Mouse (Mus musculus): ENCODE results near the gene Slco4c1.

Slco4c1 gene

DNA sequence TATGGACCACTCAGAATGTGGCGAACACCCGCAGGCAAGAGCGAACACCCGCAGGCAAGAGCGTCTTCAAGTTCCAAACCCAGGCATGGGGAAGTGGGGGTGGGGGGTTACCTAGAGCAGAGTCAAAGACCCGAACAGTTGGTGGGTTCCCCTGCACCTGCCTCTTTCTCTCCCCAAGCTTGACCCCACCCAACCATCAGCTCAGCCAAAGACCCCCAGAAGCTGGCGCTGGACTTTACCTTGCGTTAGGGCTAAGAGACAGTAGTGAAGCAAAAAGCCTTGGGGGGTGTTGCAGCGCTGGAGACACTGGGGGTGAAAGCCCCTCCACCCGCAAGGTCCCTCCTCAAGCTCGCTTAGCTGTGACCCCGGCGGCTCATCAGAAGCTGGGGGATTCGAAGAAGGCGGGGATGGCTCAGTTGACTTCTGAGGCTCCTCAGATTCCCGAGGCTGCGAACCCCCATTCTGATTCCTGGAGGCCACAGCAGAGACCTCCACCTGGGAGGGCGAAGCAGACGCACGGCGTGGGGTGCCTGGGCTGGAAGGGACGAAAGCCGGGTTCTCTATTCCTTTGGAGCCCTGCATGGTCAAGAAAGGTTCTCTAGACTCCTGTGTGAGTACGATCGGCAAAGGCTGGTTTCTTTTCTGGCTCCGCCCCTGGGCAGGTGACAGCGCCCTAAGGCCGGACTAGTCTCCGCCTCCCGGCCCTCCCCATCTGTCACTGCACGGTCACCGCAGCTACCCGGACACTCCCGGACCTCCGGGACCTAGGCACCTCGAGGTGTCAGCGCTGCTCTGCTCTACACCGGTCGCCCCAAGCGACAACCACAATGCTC lies at the start of gene Slco4c1:
Slco4c1 (minus strand) TSS at position 644 of the 833 bp plus-strand sequence.
- peak; percentile 38 for DNase-seq (ENCODE audit: low read depth, low spot score)

GRCm38 (mm10) chr1:96917333-96917732 lies 45.4 kb upstream of the Slco4c1 start:
- no peak for DNase-seq (ENCODE audit: low read depth, low spot score)

- DNase-seq (ENCODE audit: low read depth, low spot score), result no peak
Measured at GRCm38 (mm10) chr1:96883788-96884187, 11.8 kb upstream of the Slco4c1 start.

DNA sequence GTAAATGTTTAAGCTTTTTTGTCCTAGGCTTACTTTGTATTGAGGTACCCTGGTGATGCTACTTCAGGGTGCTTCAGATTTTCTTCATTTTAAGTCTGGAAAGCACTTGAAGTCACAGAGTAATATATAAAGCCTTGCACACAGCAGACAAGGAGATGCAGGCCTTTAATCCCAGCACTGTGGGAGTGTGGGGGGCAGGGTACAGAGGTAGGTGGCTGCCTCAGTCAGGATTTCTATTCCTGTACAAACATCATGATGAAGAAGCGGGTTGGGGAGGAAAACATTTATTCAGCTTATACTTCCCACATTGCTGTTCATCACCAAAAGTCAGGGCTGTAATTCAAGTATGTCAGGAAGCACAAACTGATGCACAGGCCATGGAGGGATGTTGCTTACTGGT lies 6.6 kb upstream of the Slco4c1 start:
- no peak for DNase-seq (ENCODE audit: low read depth, low spot score)

DNA sequence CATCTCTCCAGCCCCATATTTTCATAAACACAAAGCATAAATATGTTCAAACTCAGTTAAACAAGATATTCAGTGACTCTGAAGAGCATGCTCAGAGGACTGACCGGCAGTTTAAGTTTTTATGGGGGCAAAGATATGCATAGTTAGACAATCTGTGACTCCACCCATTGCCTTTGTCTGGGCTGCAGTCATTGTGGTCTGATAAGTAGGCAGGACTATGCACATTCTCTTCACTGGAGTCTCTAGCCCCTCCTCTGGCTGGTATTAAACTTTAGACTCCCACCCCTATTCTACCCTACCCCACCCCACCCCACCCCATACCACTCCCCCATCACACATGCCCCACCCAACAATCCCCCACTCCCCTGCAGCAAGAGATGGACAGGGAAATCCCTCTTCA lies 4.1 kb upstream of the Slco4c1 start:
- DNase-seq (ENCODE audit: low read depth, low spot score), result no peak

DNA sequence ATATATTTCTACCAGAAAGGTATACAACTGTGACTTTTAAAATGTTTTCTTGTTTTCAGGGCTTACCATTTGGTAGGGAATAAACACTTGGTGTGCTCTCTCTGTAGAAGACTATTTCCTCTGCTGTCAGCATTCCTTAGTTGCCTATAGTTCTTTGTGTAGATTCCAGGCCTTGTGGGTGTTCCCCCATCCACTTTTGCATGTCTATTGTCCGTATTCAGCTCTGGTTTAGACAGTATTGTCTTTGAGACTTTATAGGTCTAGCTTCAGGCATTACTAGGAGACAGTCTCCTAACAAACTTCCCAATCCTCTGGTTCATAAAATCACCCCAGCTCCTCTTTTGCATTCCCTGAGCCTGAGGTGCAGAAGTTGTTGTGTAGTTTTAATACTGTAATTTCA lies 2.7 kb upstream of the Slco4c1 start:
- DNase-seq (ENCODE audit: low read depth, low spot score), result no peak

- DNase-seq (ENCODE audit: low read depth, low spot score), result no peak
Measured at GRCm38 (mm10) chr1:96872361-96872693, 356 bp upstream of the Slco4c1 start.

- no peak for DNase-seq (ENCODE audit: low read depth, low spot score)
Measured at GRCm38 (mm10) chr1:96870764-96871307, 1.1 kb downstream of the Slco4c1 start.

DNA sequence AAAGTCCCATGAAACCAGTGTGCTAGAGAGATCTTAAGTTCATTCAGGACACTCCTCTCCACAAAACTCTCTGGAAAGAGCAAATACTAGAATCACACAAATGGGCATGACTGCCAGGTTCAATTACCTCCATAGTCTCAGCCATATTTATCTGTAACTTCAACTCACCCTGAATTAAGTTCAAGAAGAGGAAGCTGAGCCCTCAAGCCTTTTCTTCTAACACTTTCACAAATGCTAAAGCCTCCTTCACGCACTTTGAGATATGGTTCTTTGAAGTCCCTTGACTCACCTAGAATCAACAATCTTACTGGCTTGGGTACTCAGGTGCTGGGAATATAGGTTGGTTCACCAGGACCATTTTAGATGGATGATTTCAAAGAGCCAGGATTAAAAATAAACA lies 3.2 kb downstream of the Slco4c1 start:
- DNase-seq (ENCODE audit: low read depth, low spot score), result no peak

DNA sequence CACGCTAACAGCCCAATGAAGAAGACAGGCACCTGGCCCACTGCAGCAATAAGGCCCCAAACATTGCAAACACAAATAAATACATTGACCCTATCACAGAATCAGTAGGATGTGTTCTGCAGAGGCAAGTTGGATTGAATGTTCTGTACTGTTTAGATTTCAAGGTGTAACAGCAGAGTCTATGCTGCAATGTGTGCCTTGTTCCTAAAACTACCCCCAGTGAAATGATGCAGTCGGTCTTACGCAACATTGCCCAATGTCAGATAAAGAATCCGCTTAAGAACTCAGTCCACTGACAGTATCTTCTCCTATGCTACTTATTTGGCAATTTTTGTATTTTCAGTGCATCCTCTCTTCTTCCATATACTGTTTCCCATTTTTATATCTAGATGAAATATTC lies 6.0 kb downstream of the Slco4c1 start:
- no peak for DNase-seq (ENCODE audit: low read depth, low spot score)

- DNase-seq (ENCODE audit: low read depth, low spot score), result no peak
Measured at GRCm38 (mm10) chr1:96864120-96864519, 7.9 kb downstream of the Slco4c1 start.

DNA sequence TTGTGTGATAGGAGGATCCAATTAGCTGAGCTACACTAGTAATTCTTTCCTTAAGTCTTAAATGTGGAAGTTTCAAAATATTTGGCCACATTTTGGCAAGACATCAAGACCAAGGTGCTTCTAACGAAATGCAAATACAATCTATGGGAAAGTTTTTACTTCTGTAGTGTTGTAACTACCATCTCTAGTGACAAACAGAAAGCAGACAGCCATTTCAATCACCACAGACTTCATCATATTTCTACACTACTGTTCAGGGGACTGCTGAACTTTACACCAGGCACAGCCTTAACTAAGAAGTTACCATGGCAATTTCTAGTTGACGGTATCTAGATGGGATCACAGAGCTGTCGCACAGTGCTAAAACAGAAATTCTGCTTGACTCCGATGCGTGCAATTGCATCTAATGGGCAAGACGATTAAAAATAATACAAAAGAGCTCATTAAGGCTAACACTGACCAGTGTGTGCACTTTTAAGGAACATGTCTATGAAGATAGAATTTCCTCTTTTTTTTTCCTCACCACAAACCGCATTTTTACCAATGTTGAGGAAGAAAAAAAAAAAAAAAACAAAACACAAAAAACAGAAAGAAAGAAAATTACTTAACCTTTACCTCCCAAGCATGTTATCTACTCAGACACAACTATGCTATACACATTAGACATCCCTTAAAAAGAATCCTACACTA lies 11.8 kb downstream of the Slco4c1 start:
- no peak for DNase-seq (ENCODE audit: low read depth, low spot score)

DNA sequence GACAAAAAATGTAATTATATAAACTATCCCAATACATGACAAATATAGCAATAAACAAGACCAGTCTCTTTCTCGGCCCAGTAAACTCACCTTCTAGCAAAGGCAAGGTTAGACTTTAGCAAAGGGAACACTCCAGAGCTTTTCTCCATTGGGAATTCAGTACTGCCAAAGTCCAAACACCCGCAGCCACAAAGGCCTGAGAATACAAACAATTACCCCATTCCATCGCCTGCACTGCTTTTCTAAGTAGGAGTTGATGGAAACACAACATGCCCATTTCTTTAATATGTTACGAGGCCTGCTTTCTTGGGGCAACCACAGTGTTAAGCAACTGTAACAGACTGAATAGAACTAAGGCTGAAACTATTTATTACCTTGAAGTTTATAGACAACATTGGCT lies 18.4 kb downstream of the Slco4c1 start:
- DNase-seq (ENCODE audit: low read depth, low spot score), result no peak

DNA sequence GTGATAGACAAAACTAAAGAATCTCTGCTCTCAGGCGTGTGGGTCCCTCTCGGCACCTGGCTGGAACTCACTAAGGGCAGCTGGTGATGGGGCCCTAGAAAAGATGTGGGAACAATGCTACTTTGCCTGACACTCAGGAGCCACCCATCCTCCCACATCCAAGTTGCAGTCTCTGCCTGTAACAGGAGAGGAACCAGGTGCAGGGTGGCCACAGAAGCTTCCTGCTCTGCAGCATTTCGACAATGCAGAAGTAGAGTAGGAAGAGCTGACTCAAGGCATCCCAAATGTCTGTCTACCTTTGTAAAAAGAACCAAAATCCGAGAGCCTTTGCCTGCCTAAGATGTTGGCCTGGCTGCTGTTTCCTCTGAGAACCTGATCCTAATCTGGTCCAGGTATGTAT lies 22.9 kb downstream of the Slco4c1 start:
- DNase-seq (ENCODE audit: low read depth, low spot score), result no peak

GRCm38 (mm10) chr1:96848606-96849005 lies 23.4 kb downstream of the Slco4c1 start:
- no peak for DNase-seq (ENCODE audit: low read depth, low spot score)

DNA sequence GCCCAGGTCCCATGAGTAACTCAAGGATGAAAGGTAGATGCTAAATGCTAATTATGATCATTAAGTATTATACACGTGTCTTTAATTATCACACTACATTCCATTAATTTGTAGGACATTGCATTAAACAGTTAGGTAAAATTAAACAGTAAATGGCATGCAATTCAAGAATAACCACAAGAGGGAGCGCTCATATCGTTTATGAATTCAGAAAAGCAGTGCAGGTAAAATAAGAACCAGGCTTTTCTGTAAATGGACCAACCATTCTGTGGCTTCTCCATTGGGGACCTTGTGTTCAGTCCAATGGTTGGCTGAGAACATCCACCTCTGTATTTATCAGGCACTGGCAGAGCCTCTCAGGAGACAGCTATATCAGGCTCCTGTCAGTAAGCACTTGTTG lies 25.2 kb downstream of the Slco4c1 start:
- peak; percentile 27 for DNase-seq (ENCODE audit: low read depth, low spot score)

GRCm38 (mm10) chr1:96805287-96805727 lies 66.7 kb downstream of the Slco4c1 start:
- DNase-seq (ENCODE audit: low read depth, low spot score), result no peak

GRCm38 (mm10) chr1:96801595-96801994 lies 70.4 kb downstream of the Slco4c1 start:
- peak; percentile 13 for DNase-seq (ENCODE audit: low read depth, low spot score)

DNA sequence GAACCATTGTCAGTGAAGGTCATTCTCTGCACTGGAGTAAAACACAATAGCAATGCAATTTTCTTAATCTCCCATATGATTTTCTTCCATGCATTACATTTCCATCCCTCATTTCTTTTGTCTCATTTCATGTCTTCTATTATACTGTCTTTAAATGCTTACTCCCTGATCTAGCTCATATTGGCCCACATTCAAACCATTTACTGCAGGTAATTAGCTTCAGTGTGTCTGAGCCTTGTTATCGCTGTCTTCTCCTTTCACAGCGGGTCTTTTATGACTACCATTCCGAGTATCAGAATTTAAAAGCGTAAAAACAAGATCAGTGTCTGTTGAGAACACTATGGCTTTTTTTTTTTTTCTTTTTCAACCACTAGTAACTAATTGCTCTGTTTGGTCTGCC lies 77.3 kb downstream of the Slco4c1 start:
- no peak for DNase-seq (ENCODE audit: low read depth, low spot score)

GRCm38 (mm10) chr1:96794290-96794689 lies 77.7 kb downstream of the Slco4c1 start:
- no peak for DNase-seq (ENCODE audit: low read depth, low spot score)

DNA sequence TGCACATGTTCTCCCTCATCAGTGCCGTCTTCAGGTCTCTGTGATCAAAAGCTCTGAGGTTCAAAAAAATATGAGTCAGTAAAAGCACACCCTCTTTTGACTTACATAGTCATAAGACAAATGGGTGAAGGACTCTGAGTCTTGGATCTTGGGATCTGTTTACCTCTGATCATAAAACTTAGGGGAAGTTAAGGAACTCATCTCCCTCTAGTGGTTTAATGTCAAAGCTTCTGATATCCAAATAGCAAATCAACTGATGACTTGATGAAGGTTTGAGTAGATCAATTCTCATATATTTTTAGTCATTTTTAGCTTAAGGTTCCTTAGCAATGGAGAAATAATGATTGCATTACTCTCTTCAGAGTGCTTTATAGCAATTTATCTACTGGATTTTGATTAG lies 82.7 kb downstream of the Slco4c1 start:
- DNase-seq (ENCODE audit: low read depth, low spot score), result no peak

GRCm38 (mm10) chr1:96774174-96774573 lies 97.8 kb downstream of the Slco4c1 start:
- no peak for DNase-seq (ENCODE audit: low read depth, low spot score)

GRCm38 (mm10) chr1:96773712-96774111 lies 98.3 kb downstream of the Slco4c1 start:
- no peak for DNase-seq (ENCODE audit: low read depth, low spot score)

Data from telencephalon, adult 2 months (tissue).